12 mouse cellular contexts compared by ENCODE assay signal in genomic region chr1:36454055-36454815, GRCm38 (mm10). TPM values are rescaled to one million over a fixed set of nuclear protein-coding genes. Genes with fewer than 3 reads are reported as not detected.
DNase-seq lines count a peak whose midpoint lies in the region; ATAC-seq and TF ChIP-seq lines count a peak whose summit lies in the region.
"Had no signal": no experiment of that assay in that cellular context is flagged by ENCODE, and none has a peak within 500 bp of the region (broad histone marks: within the 10 kb centered on the region; RNA-seq: fewer than 3 reads in every experiment).

No protein-coding gene starts in this region.

- H3K4me1 ChIP-seq in kidney, adult 2 months (ENCODE audit: control insufficient read depth, insufficient read depth, low read length): no peaks in the 10 kb centered on the region
- H3K4me1 ChIP-seq in kidney, embryonic 14.5 days (ENCODE audit: control insufficient read depth, insufficient read depth, low read length): no peaks in the 10 kb centered on the region
- H3K4me1 ChIP-seq in megakaryocyte, embryonic 14.5 days: peaks cover 55% of the 10 kb centered on the region
- H3K4me1 ChIP-seq in bone marrow, adult 2 months (ENCODE audit: control insufficient read depth, insufficient read depth, low read length): no peaks in the 10 kb centered on the region
- H3K4me1 ChIP-seq: hindbrain, embryonic 12.5 days; midbrain, embryonic 13.5 days had no signal

- DNase-seq in kidney, adult 2 months: no peak
- no peak for DNase-seq in Muller cell, postnatal 12 days (ENCODE audit: inconsistent ontology term)
- DNase-seq: cerebellum, adult 8-10 months; kidney, adult 18-20 months; lung, postnatal 10 days had no signal

- TF ChIP-seq CTCF in kidney, adult 2 months (conservative IDR thresholded peaks at IDR 0.05; ENCODE audit: insufficient read depth, insufficient read length, low read depth, low read length): peak; percentile 53
- TF ChIP-seq CTCF in bone marrow, adult 2 months (IDR thresholded peaks at IDR 0.05; ENCODE audit: control insufficient read depth, insufficient read depth, low read length): peak; percentile 34; the same call in 1 of the 2 replicates

- ATAC-seq in kidney, embryonic 14.5 days (ENCODE audit: low FRiP score, low TSS enrichment): no peak
- no peak for ATAC-seq in megakaryocyte, adult 5-6 weeks (ENCODE audit: poor library complexity, severe bottlenecking)
- ATAC-seq in monocyte, adult 5-6 weeks (replicated peaks; ENCODE audit: insufficient number of reproducible peaks, low FRiP score, low TSS enrichment, poor library complexity, severe bottlenecking): no peak
- ATAC-seq: midbrain, embryonic 13.5 days had no signal

- no peak overlapping the region for H3K27ac ChIP-seq in kidney, adult 2 months (ENCODE audit: insufficient read depth, low read depth, low read length)
- no peak overlapping the region for H3K27ac ChIP-seq in kidney, embryonic 14.5 days (ENCODE audit: low read depth, low read length)
- no peak overlapping the region for H3K27ac ChIP-seq in bone marrow, adult 2 months (ENCODE audit: control insufficient read depth, insufficient read depth, low read depth, low read length, poor library complexity)
- H3K27ac ChIP-seq: hindbrain, embryonic 12.5 days; midbrain, embryonic 13.5 days had no signal

- no peaks in the 10 kb centered on the region for H3K36me3 ChIP-seq in kidney, adult 2 months (ENCODE audit: control insufficient read depth, insufficient read depth, low read length)
- no peaks in the 10 kb centered on the region for H3K36me3 ChIP-seq in kidney, embryonic 14.5 days (ENCODE audit: control insufficient read depth, insufficient read depth, low read length)
- peaks cover 2% of the 10 kb centered on the region for H3K36me3 ChIP-seq in megakaryocyte, embryonic 14.5 days (replicated peaks; ENCODE audit: low read length)
- H3K36me3 ChIP-seq: hindbrain, embryonic 12.5 days; midbrain, embryonic 13.5 days had no signal

- H3K4me2 ChIP-seq in kidney, embryonic 14.5 days (replicated peaks; ENCODE audit: low read depth, low read length): no peak overlapping the region
- H3K4me2 ChIP-seq: hindbrain, embryonic 12.5 days; midbrain, embryonic 13.5 days had no signal

- 0 out of 2 replicates have a peak, but pooled peaks cover 4% of the 10 kb centered on the region for H3K9me3 ChIP-seq in kidney, embryonic 14.5 days (ENCODE audit: control insufficient read depth, low read length)
- peaks cover 9% of the 10 kb centered on the region for H3K9me3 ChIP-seq in megakaryocyte, embryonic 14.5 days
- H3K9me3 ChIP-seq: hindbrain, embryonic 12.5 days; midbrain, embryonic 13.5 days had no signal

- TF ChIP-seq POLR2A in kidney, adult 2 months (IDR thresholded peaks at IDR 0.05; ENCODE audit: low read depth, low read length): no peak
- no peak for TF ChIP-seq POLR2A in bone marrow, adult 2 months (IDR thresholded peaks at IDR 0.05; ENCODE audit: borderline replicate concordance, control insufficient read depth, low read depth, low read length)

- no peak overlapping the region for H3K9ac ChIP-seq in kidney, embryonic 14.5 days (ENCODE audit: low read depth, low read length)
- H3K9ac ChIP-seq: hindbrain, embryonic 12.5 days; midbrain, embryonic 13.5 days had no signal

- WGBS in kidney, adult 2 months: 88% methylated on average over 6 of the region's 6 CpGs
- 81% methylated on average over 6 of the region's 6 CpGs for WGBS in kidney, embryonic 14.5 days
- 64% methylated on average over 6 of the region's 6 CpGs for WGBS in bone marrow, adult 2 months

- no peak overlapping the region for H3K4me3 ChIP-seq in kidney, adult 2 months (ENCODE audit: insufficient read depth, low read depth, low read length)
- no peak overlapping the region for H3K4me3 ChIP-seq in kidney, embryonic 14.5 days (ENCODE audit: low read length)
- peak overlapping the region; percentile 28 for H3K4me3 ChIP-seq in megakaryocyte, embryonic 14.5 days (replicated peaks)
- H3K4me3 ChIP-seq in bone marrow, adult 2 months (replicated peaks; ENCODE audit: control insufficient read depth, low read depth, low read length): no peak overlapping the region
- H3K4me3 ChIP-seq: hindbrain, embryonic 12.5 days; midbrain, embryonic 13.5 days had no signal

- no peaks in the 10 kb centered on the region for H3K27me3 ChIP-seq in kidney, adult 2 months (replicated peaks; ENCODE audit: control insufficient read depth, insufficient read depth, low read length)
- no peaks in the 10 kb centered on the region for H3K27me3 ChIP-seq in kidney, embryonic 14.5 days (ENCODE audit: control insufficient read depth, insufficient read depth, low read length)
- no peaks in the 10 kb centered on the region for H3K27me3 ChIP-seq in megakaryocyte, embryonic 14.5 days (replicated peaks)
- H3K27me3 ChIP-seq: hindbrain, embryonic 12.5 days; midbrain, embryonic 13.5 days had no signal

RNA-seq across cellular contexts. Expression of gene Lman2l, which starts 9.2 kb away (rescaled TPM):
- 26.0 and 28.7 TPM in 2 replicates for polyA plus RNA-seq in kidney, adult 2 months (2012; rRNA removed)
- polyA plus RNA-seq in kidney, embryonic 14.5 days (2014; fragmentation: Nextera tagmentation; extraction: Ambion mirVana): 33.6 and 33.7 TPM in 2 replicates
- 1.1 and 6.7 TPM in 2 replicates for polyA plus RNA-seq in megakaryocyte, embryonic 14.5 days (2012; ENCODE audit: insufficient read depth, low replicate concordance)
- 23.9 and 25.4 TPM in 2 replicates for total RNA-seq in megakaryocyte, adult 5-6 weeks (2015)
- 14.4 and 15.8 TPM in 2 replicates for total RNA-seq in megakaryocyte, adult 5-6 weeks (2017)
- polyA plus RNA-seq in bone marrow, adult 2 months (2011; ENCODE audit: insufficient read depth, insufficient read length, low replicate concordance, missing spikeins): 13.4 and 34.0 TPM in 2 replicates
- total RNA-seq in monocyte, adult 5-6 weeks (2017): 8.0 to 12.1 TPM (median 10.8 TPM) in 3 replicates

RNA-seq across cellular contexts. Expression of gene Cnnm4, which starts 17.2 kb away (rescaled TPM):
- polyA plus RNA-seq in kidney, adult 2 months (2012; rRNA removed): 14.3 and 15.9 TPM in 2 replicates
- 12.8 and 13.1 TPM in 2 replicates for polyA plus RNA-seq in kidney, embryonic 14.5 days (2014; fragmentation: Nextera tagmentation; extraction: Ambion mirVana)
- polyA plus RNA-seq in megakaryocyte, embryonic 14.5 days (2012; ENCODE audit: insufficient read depth, low replicate concordance): 7.7 and 8.4 TPM in 2 replicates
- 17.8 and 22.7 TPM in 2 replicates for total RNA-seq in megakaryocyte, adult 5-6 weeks (2015)
- 15.2 and 16.3 TPM in 2 replicates for total RNA-seq in megakaryocyte, adult 5-6 weeks (2017)
- polyA plus RNA-seq in bone marrow, adult 2 months (2011; ENCODE audit: insufficient read depth, insufficient read length, low replicate concordance, missing spikeins): 2.3 and 4.2 TPM in 2 replicates
- 16.4 to 17.0 TPM (median 17.0 TPM) in 3 replicates for total RNA-seq in monocyte, adult 5-6 weeks (2017)

RNA-seq across cellular contexts. Expression of gene Cnnm3, which starts 57.4 kb away (rescaled TPM):
- polyA plus RNA-seq in kidney, adult 2 months (2012; rRNA removed): 19.8 and 29.5 TPM in 2 replicates
- polyA plus RNA-seq in kidney, embryonic 14.5 days (2014; fragmentation: Nextera tagmentation; extraction: Ambion mirVana): 5.7 and 7.5 TPM in 2 replicates
- 9.6 and 10.5 TPM in 2 replicates for polyA plus RNA-seq in megakaryocyte, embryonic 14.5 days (2012; ENCODE audit: insufficient read depth, low replicate concordance)
- total RNA-seq in megakaryocyte, adult 5-6 weeks (2015): 14.4 and 15.1 TPM in 2 replicates
- total RNA-seq in megakaryocyte, adult 5-6 weeks (2017): 6.8 and 11.1 TPM in 2 replicates
- 3.9 and 10.9 TPM in 2 replicates for polyA plus RNA-seq in bone marrow, adult 2 months (2011; ENCODE audit: insufficient read depth, insufficient read length, low replicate concordance, missing spikeins)
- 3.9 to 11.4 TPM (median 6.2 TPM) in 3 replicates for total RNA-seq in monocyte, adult 5-6 weeks (2017)
